Mouse (Mus musculus) hematopoietic multipotent progenitor cell, adult 10-12 weeks (in vitro differentiated cells): Measurements from ENCODE around the gene Ggt1. TPM values are rescaled to one million over a fixed set of nuclear protein-coding genes. Genes with fewer than 3 reads are reported as not detected.

Experiments used
- polyA plus RNA-seq: library from polyadenylated mRNA; stranded (reverse); fragments of >175 nt; gene quantifications from 2 replicates; pipeline ENCODE4 v1.2.3, GENCODE M21; 2012; ENCODE audit warnings: low replicate concordance

Gene Ggt1
- 0.73 and 4.3 TPM in 2 replicates for polyA plus RNA-seq

DNA sequence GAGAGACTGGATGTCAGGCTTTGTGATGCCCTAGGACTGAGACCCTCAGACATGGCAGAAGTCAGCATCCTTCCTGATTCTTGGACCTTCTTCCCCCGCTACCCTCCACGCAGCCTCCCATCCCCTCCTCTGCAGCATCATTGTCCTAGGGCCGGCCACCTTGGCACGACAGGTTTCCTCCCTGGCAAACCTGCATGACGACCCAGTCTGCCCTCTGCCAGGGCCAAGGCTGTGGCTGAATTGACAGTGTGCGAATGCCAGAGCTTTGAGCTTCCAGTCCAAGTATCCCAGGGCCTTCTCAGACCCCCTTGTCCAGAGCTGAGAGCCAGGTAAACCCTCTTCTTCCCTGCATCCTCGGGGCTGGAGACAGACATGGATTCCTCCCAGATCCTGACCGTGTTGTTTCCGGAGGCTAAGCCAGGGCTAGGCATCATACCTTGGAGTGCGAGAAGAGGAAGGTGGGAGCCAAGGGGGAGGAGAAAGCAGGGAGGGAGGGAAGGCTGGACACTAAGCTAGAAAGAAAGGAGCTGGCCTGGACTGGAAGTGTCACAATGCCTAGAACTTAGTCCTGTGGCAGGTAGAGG, at the start of gene Ggt1:
Gene Ggt1, plus strand, starts transcription at position 534 of the 584 bp plus-strand sequence.

DNA sequence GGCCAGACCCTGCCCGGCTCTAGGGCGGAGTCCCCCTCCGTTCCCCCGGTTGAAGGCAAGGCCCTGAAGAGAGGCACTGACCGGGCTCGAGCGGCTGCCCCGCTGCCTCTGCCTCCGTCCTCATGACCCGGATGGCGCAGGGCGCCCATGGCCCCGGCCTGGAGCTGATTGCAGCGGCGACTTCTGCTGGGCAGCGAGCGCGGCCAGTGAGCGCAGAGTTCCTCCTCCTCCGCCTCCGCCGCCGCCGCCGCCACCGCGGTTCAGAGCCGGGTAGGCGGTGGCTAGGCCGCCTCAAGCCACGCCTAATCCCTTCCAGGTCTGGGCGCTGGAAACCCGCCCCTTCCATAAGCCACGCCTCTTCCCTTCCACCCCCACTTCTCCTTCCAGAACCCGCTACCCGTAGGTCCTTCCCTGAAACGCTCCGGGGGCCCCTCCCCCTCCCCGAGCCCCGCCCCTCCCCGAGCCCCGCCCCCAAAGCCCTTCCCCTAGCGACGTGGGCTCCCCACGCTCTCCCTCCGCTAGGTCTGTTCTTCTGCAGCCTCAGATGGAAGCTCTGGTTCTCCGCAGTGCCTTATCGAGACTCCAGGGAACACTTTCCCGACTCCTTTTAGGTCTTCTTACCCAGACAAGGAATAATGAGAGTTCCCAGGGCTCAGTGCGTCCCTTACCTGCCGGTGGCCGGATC, 44.2 kb upstream of the Ggt1 start, which contains the start of gene Snrpd3:
Gene Snrpd3, plus strand, starts transcription at position 479 of the 685 bp plus-strand sequence.

DNA sequence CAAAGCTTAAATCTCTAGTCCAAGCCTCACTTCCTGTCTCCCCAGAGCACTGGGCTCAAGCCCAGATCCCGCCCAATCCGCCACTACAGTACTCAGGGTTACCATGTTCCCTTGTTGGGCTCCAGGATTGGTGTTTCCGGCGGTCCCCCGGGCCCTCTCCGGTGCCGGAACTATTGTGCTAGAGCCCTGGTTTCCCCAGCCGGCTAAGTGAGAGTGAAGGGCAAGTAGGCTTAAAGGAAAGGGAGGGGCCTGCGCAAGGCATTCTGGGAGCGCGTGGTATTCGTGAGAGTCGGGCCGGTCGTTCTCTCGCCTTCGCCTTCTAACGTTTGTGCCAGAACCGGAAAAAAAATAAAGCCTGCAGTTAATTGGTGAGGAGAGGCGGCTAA, 43.7 kb upstream of the Ggt1 start, which contains the start of gene Gucd1:
Gene Gucd1, minus strand, starts transcription at position 215 of the 386 bp plus-strand sequence.

DNA sequence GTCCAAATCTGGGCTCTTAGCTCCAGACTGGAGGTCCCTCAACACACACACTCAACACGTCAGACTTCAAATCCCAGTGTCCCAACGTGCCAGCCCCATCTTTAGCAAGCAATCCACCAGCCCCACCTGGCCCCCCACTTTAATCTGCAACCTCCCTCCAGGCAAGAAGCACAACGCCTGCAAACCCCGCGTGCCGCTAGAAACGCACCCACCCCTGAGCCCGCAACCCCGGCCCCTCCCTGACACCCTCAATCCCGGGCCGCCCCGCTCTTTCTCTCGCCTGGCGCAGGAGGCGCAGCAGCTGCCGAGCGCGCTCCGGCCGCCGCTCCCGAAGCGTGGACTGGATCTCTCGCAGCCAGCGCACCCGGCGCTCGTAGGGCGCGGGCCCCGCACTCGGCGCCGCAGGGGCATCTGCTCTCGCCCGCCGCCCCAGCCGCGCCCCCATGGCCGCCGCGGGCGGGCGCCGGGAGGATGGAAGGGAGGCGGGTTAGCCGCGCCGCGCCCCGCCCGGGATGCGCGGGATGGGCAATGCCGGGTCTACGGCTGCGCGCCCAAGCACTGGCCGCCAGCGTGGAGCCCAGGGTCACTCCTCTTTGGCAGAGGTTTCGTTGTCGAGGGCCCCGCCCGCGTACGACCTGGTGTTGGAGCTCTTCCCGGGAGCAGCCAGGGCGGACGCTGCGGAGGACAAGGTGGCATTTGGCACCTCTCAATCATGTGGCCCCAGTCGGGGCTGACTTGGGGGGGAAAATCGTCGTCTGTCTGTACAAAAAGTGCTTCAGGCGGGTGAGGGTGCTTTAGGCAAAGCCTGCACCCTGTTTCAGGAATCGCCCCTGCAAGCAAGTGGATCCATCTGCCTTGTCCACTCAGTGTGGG, 1.5 kb upstream of the Ggt1 start, which contains the start of gene Lrrc75b:
Gene Lrrc75b, minus strand, starts transcription at position 655 of the 873 bp plus-strand sequence.

DNA sequence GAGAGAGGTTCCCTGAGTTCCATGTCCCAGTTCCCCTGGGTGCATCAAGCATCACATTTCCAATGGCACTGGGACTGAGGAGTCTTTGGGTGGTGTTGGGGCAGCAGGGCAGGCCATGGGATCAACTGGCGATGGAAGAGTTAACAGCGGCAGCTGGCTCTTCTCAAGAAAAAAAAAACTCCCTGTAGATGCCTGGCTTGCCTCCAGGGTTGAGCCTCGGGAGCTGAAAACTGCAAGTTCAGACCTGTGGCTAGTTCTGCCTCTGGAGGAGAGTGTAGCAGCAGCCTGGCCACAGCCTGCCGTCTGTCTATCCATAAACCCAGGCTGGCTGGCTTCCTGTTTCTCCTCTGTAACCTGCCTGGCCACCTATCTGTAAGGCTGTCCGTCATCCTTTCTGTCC, 27.7 kb downstream of the Ggt1 start, which contains the start of gene Ggt5:
Gene Ggt5, plus strand, starts transcription at position 212 of the 400 bp plus-strand sequence.

Other genes starting within 250 kb of the Ggt1 start
- gene Adora2a, start 244.7 kb upstream of the Ggt1 start, polyA plus RNA-seq, result 14.9 and 25.4 TPM in 2 replicates
- 1.2 and 1.4 TPM in 2 replicates for gene Upb1, start 160.5 kb upstream of the Ggt1 start, polyA plus RNA-seq
- gene Snrpd3, start 44.1 kb upstream of the Ggt1 start, polyA plus RNA-seq, result 4.3 and 17.5 TPM in 2 replicates
- gene Gucd1, start 43.6 kb upstream of the Ggt1 start, polyA plus RNA-seq, result 47.0 and 47.6 TPM in 2 replicates
- 1.7 and 3.1 TPM in 2 replicates for gene Lrrc75b, start 1.3 kb upstream of the Ggt1 start, polyA plus RNA-seq
- gene Ggt5, start 27.7 kb downstream of the Ggt1 start, polyA plus RNA-seq, result 15.6 and 34.5 TPM in 2 replicates
- gene Susd2, start 82.4 kb downstream of the Ggt1 start, polyA plus RNA-seq, result 1.9 and 4.0 TPM in 2 replicates
- 98.3 and 104 TPM in 2 replicates for gene Cabin1, start 202.7 kb downstream of the Ggt1 start, polyA plus RNA-seq
- gene Ddt, start 211.8 kb downstream of the Ggt1 start, polyA plus RNA-seq, result 15.5 and 82.1 TPM in 2 replicates
- gene Gm20441, start 219.3 kb downstream of the Ggt1 start, polyA plus RNA-seq, result not detected in 2 replicates
- gene Gstt3, start 219.8 kb downstream of the Ggt1 start, polyA plus RNA-seq, result 1.3 and 1.8 TPM in 2 replicates
- gene Gstt1, start 237.0 kb downstream of the Ggt1 start, polyA plus RNA-seq, result 0.63 and 2.4 TPM in 2 replicates